Mouse (Mus musculus) stomach, embryonic 14.5 days (tissue): ENCODE measurements around the gene Ina. TPM values are rescaled to one million over a fixed set of nuclear protein-coding genes. Genes with fewer than 3 reads are reported as not detected.

Experiments used
- ATAC-seq: fragments of 200-750 bp; cut with Nextera tagmentation; 2 replicates; pipeline ENCODE4 v1.8.0; 2017; ENCODE audit warnings: low read depth, moderate TSS enrichment; ENCODE audit not compliant: insufficient number of reproducible peaks, insufficient read depth, low FRiP score
- H3K27ac ChIP-seq: fragments of 300-500 bp; sonication (generic); 2 replicates; pipeline ENCODE4 v1.5.1; 2014; ENCODE audit warnings: mild to moderate bottlenecking, low read length, moderate library complexity, mixed read lengths
- H3K27me3 ChIP-seq: fragments of 300-500 bp; sonication (generic); 2 replicates; pipeline ENCODE4 v1.6.1; 2014; ENCODE audit warnings: low read length, control low read depth, mixed read lengths; ENCODE audit not compliant: control insufficient read depth, insufficient read depth
- H3K36me3 ChIP-seq: fragments of 300-500 bp; sonication (generic); 2 replicates; pipeline ENCODE4 v1.6.1; 2014; ENCODE audit warnings: mild to moderate bottlenecking, control low read depth, low read length, moderate library complexity, mixed read lengths; ENCODE audit not compliant: control insufficient read depth, insufficient read depth
- H3K4me1 ChIP-seq: fragments of 300-500 bp; sonication (generic); 2 replicates; pipeline ENCODE4 v1.6.1; 2014; ENCODE audit warnings: low read length, control low read depth, mixed read lengths; ENCODE audit not compliant: control insufficient read depth, insufficient read depth
- H3K4me2 ChIP-seq: fragments of 300-500 bp; sonication (generic); replicated peaks from 2 replicates; pipeline ENCODE4 v1.6.1; 2014; ENCODE audit warnings: low read depth, low read length, control low read depth
- H3K4me3 ChIP-seq: fragments of 300-500 bp; sonication (generic); 2 replicates; pipeline ENCODE4 v1.5.1; 2014; ENCODE audit warnings: low read depth, low read length, control low read depth
- H3K9ac ChIP-seq: fragments of 300-500 bp; sonication (generic); replicated peaks from 2 replicates; pipeline ENCODE4 v1.6.1; 2014; ENCODE audit warnings: low read depth, mild to moderate bottlenecking, control low read depth, low read length, moderate library complexity, mixed read lengths
- H3K9me3 ChIP-seq: fragments of 300-500 bp; sonication (generic); 2 replicates; pipeline ENCODE4 v1.6.1; 2016; ENCODE audit warnings: low read depth, low read length, control low read depth; ENCODE audit not compliant: control insufficient read depth
- WGBS: fragments of 180-500 bp; shearing (Covaris S2); extraction: QIAGEN DNeasy Blood & Tissue Kit; methylation state at CpG from one replicate; pipeline ENCODE4 v1.1.7; 2014; 5-methylcytosine and 5-hydroxymethylcytosine counted together
- polyA plus RNA-seq: library from polyadenylated mRNA; unstranded; fragments of >200 nt; fragmentation: Nextera tagmentation; extraction: Ambion mirVana; gene quantifications from 2 replicates; pipeline ENCODE4 v1.2.1, GENCODE M21; 2014

Gene Ina
- polyA plus RNA-seq, 1 experiment from 2014 or later = 16.0 TPM

DNA sequence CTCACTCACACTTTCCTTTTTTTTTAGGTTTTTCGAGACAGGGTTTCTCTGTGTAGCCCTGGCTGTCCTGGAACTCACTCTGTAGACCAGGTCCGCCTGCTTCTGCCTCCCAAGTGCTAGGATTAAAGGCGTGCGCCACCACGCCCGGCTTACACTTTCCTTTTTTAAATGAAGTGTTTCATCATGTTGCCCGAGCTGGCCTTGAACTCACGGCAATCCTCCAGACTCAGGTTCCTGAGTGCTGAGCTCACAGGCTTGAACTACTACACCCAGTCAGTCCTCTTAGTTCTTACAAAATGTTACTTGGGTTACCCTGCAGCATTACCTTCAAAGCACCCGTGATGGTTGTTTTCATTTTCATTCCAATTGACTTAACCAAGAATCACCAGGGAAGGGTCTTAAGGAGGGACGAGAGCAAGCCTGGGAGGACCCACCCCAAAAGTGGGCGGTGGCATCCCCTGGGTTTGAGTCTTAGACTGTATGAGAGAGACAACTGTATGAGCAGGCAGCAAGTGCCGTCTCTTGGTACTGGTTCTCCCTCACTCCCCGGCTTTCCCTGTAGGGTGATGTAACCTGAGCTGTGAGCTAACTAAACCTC is 32.8 kb downstream of the Ina start:
- ATAC-seq = no peak
- Histone ChIP-seq H3K4me3 (no peak overlapping the region), H3K4me2 (no peak overlapping the region), H3K4me1 (peaks cover 12% of the 10 kb centered on the region; the same call in 1 of the 2 replicates), H3K9ac (no peak overlapping the region), H3K36me3 (peaks cover 5% of the 10 kb centered on the region; the same call in 1 of the 2 replicates), H3K27ac (no peak overlapping the region), H3K27me3 (no peaks in the 10 kb centered on the region), H3K9me3 (no peaks in the 10 kb centered on the region)
- 81% methylated on average over 13 of the region's 13 CpGs for WGBS

DNA sequence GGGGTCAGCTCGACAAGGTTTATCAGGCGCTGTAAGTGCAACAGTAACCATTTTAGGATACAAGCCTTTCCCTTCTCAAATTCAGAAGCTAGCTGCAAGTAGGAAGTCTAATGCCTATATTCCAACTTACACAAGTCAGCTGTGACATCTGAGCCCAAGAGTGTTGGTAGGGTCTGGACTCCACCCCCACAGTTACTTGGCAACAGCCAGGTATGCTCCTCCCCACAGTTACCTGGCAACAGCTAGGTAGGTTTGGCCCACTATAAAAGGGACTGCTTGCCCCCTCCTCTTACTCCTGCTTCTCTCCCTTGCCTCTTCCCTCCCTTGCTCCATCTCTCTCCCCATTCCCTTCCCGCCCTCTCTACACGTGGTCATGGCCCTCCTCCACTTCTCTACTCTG is 34.6 kb downstream of the Ina start:
- 57% methylated on average over 4 of the region's 4 CpGs for WGBS
- Histone ChIP-seq H3K9ac (no peak overlapping the region), H3K36me3 (0 out of 2 replicates have a peak, but pooled peaks cover 2% of the 10 kb centered on the region), H3K9me3 (no peaks in the 10 kb centered on the region), H3K27ac (no peak overlapping the region), H3K4me1 (peaks cover 12% of the 10 kb centered on the region; the same call in 1 of the 2 replicates), H3K4me3 (no peak overlapping the region), H3K4me2 (peak overlapping the region; percentile 54; the same call in 1 of the 2 replicates), H3K27me3 (no peaks in the 10 kb centered on the region)
- no peak for ATAC-seq

DNA sequence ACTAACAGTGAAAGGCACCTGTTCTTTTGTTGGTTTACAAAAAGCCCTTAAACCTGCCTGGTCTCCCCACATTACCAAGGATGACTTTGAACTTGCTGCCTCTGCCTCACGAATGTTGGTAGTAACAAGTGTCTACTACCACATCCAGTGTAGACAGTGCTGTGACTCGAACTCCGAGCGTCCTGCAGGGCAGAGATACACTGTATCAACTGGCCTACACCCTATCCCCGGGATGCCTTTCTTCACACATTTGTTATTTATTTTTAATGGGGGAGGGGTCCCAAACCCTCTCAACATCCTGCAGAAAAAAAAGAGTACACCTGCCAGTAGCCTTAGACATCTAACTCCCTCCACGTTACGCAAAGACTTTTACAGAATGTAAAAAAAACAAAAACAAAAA is 35.3 kb downstream of the Ina start:
- H3K4me2 ChIP-seq = peak overlapping the region; percentile 54
- H3K4me1 ChIP-seq = peaks cover 12% of the 10 kb centered on the region; the same call in 1 of the 2 replicates
- WGBS = 3% methylated on average over 7 of the region's 7 CpGs
- peak overlapping the region; percentile 68 for H3K4me3 ChIP-seq
- no peak for ATAC-seq
- no peaks in the 10 kb centered on the region for H3K27me3 ChIP-seq
- no peak overlapping the region for H3K27ac ChIP-seq
- 0 out of 2 replicates have a peak, but pooled peaks cover 2% of the 10 kb centered on the region for H3K36me3 ChIP-seq
- H3K9me3 ChIP-seq = no peaks in the 10 kb centered on the region
- no peak overlapping the region for H3K9ac ChIP-seq

DNA sequence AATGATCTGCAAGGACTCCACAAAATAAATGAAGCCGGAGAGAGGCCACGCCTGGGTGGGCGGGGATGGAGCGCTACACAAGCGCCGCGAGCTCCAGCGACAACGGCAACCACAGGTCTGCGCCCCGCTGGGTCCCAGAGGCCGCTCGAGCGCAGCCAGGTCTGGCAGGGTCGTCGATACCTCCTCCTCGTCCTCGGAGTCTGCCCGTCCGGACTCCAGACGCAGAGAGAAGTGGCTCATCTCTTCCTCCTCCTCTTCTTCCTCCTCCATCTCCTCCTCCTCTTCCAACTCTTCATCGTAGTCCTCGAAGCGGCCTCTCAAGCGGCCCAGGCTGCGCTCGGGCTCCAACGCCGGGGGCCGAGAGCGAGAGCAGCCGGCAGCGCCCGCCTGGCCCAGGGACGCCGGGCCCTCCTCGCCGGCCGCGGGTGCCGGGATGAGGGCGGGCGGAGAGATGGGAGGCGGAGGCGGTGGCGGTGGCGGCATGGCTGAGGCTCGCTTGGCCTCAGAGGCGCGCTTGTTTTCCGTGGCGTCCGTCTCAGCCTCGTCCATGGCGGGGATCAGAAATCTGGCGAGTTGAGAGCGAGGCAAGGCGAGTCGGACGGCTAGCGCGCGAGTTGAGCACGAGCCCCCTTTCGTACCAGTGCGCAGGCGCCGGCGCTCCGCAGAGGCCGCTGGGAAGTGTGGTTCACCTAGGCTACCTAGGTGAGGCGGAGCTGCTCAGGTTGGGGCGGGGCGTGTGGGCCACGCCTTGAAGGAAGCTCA is 36.0 kb downstream of the Ina start, which contains the start of gene Pcgf6:
Gene Pcgf6, minus strand, starts transcription at position 636 of the 762 bp plus-strand sequence.
- peak within 1 kb of the TSS; percentile 68 for H3K4me3 ChIP-seq
- H3K4me1 ChIP-seq = peaks cover 12% of the 10 kb centered on the region; the same call in 1 of the 2 replicates
- no peaks in the 10 kb centered on the region for H3K27me3 ChIP-seq
- WGBS = under 1% methylated on average over 75 of the region's 75 CpGs
- peak within 1 kb of the TSS; percentile 78 for H3K9ac ChIP-seq
- no peaks in the 10 kb centered on the region for H3K9me3 ChIP-seq
- H3K27ac ChIP-seq = peak within 1 kb of the TSS; percentile 82
- H3K36me3 ChIP-seq = 0 out of 2 replicates have a peak, but pooled peaks cover 2% of the 10 kb centered on the region
- ATAC-seq = peak; percentile 89
- H3K4me2 ChIP-seq = peak within 1 kb of the TSS; percentile 54

DNA sequence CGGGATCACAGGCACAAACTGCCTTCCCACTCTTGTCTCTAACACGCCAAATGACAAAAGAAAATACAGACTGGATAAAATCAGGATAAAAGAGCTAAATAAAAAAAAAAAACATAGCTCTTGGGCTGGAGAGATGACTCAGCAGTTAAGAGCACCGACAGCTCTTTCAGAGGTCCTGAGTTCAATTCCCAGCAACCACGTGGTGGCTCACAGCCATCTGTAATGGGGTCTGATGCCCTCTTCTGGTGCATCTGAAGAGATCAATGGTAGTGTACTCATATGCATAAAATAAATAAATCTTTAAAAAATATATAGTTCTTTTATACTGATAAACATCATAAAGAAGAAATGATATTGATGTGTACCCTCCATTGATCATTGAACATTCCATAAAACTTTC is 38.4 kb downstream of the Ina start:
- Histone ChIP-seq H3K9me3 (no peaks in the 10 kb centered on the region), H3K4me3 (no peak overlapping the region), H3K36me3 (no peaks in the 10 kb centered on the region), H3K4me2 (no peak overlapping the region), H3K27me3 (no peaks in the 10 kb centered on the region), H3K27ac (no peak overlapping the region), H3K9ac (no peak overlapping the region), H3K4me1 (peaks cover 12% of the 10 kb centered on the region; the same call in 1 of the 2 replicates)
- 82% methylated on average over 4 of the region's 4 CpGs for WGBS
- ATAC-seq = no peak

DNA sequence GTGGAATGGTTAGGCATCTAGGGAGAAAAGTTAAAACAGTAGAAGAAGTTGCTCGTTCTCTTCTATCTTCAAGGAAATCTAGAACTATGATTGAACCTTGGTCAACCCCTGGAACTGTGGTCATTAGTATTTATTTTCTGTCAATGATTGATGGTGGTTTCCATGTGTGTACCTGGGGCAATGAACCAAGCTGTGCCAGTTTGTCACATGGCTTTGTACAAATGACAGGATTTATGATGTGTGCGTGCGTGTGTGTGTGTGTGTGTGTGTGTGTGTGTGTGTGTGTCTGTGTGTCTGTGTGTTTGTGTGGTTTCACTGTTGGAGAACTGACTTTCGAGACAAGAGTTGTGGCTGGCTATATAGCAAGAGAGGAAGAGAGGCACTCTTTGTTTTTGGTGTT is 39.0 kb downstream of the Ina start:
- H3K27ac ChIP-seq = no peak overlapping the region
- no peak for ATAC-seq
- 72% methylated on average over 4 of the region's 4 CpGs for WGBS

DNA sequence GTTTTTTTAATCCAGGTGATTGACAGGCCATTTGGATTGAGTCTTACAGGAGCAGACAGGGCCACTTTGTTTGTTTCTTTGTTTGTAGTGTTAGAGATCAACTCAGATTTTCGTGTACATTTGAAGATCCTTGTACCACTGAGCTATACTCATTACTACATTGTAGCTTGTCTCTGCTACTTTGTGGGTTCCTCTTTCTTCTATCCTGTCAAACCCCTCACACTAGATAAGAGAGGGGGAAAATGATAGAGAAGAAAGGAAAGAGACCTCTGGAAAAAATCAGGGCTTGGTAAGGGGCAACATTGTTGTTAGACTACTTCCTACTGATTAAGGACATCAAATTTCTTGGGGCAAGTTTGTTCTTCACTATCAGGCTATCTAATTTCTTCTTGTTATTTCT is 43.2 kb downstream of the Ina start:
- no peak for ATAC-seq
- Histone ChIP-seq H3K9ac (no peak overlapping the region), H3K4me1 (no peaks in the 10 kb centered on the region), H3K36me3 (no peaks in the 10 kb centered on the region), H3K4me3 (no peak overlapping the region), H3K27me3 (no peaks in the 10 kb centered on the region), H3K9me3 (no peaks in the 10 kb centered on the region), H3K27ac (no peak overlapping the region), H3K4me2 (no peak overlapping the region)
- 75% methylated on average over 1 of the region's 1 CpGs for WGBS

More for the DNA sequence above, 39.0 kb downstream of the Ina start:
- Histone ChIP-seq H3K4me2 (no peak overlapping the region), H3K27me3 (no peaks in the 10 kb centered on the region), H3K4me3 (no peak overlapping the region), H3K9ac (no peak overlapping the region), H3K9me3 (no peaks in the 10 kb centered on the region), H3K36me3 (no peaks in the 10 kb centered on the region), H3K4me1 (peaks cover 12% of the 10 kb centered on the region; the same call in 1 of the 2 replicates)

DNA sequence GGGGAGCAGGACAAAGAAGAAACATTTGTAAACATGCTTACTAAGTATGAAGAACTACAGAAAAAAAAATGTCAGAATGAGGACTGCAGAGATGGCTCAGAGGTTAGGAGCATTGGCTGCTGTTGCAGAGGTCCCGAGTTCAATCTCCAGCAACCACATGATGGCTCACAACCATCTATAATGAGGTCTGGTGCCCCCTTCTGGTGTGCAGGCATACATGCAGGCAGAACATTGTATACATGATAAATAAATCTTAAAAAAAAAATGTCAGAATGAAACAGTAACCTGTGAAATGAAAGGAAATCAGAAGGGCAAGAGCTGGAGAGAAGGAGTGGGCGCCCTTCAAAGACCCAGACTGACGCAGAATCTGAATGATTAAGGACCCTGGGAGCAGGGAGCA is 51.4 kb downstream of the Ina start:
- H3K9me3 ChIP-seq = no peaks in the 10 kb centered on the region
- no peaks in the 10 kb centered on the region for H3K4me1 ChIP-seq
- no peak overlapping the region for H3K4me3 ChIP-seq
- no peak for ATAC-seq
- H3K36me3 ChIP-seq = peaks cover 2% of the 10 kb centered on the region; the same call in 1 of the 2 replicates
- 95% methylated on average over 3 of the region's 3 CpGs for WGBS
- no peak overlapping the region for H3K27ac ChIP-seq
- no peaks in the 10 kb centered on the region for H3K27me3 ChIP-seq
- H3K9ac ChIP-seq = no peak overlapping the region
- H3K4me2 ChIP-seq = no peak overlapping the region
